Mouse (Mus musculus) thymus, adult 2 months (tissue): ENCODE measurements around the gene Wdr41. TPM values are rescaled to one million over a fixed set of nuclear protein-coding genes. Genes with fewer than 3 reads are reported as not detected.

Experiments
- DNase-seq: peaks from one replicate; pipeline ENCODE4 v3.0.0; 2021
- H3K27ac ChIP-seq: fragments of 200-500 bp; 2 replicates; pipeline ENCODE4 v1.5.1; 2012; ENCODE audit warnings: low read length, control low read depth; ENCODE audit not compliant: control insufficient read depth, insufficient read depth
- H3K27me3 ChIP-seq: fragments of 200-500 bp; 2 replicates; pipeline ENCODE4 v1.6.1; 2012; ENCODE audit warnings: mild to moderate bottlenecking, low read length, moderate library complexity, mixed read lengths; ENCODE audit not compliant: control insufficient read depth, insufficient read depth
- H3K36me3 ChIP-seq: fragments of 200-500 bp; 2 replicates; pipeline ENCODE4 v1.6.1; 2012; ENCODE audit warnings: mild to moderate bottlenecking, low read length, moderate library complexity; ENCODE audit not compliant: control insufficient read depth, insufficient read depth
- H3K4me1 ChIP-seq: fragments of 200-500 bp; replicated peaks from 2 replicates; pipeline ENCODE4 v1.6.1; 2012; ENCODE audit warnings: low read length; ENCODE audit not compliant: control insufficient read depth, insufficient read depth
- H3K4me3 ChIP-seq: fragments of 200-500 bp; 2 replicates; pipeline ENCODE4 v1.5.1; 2012; ENCODE audit warnings: mild to moderate bottlenecking, low read length, control low read depth, moderate library complexity; ENCODE audit not compliant: control insufficient read depth, insufficient read depth
- CTCF ChIP-seq: fragments of 200-500 bp; IDR thresholded peaks from 2 replicates; pipeline ENCODE4 v1.5.1; 2012; ENCODE audit warnings: mild to moderate bottlenecking, control low read depth, low read length, moderate library complexity, borderline replicate concordance; ENCODE audit not compliant: control insufficient read depth, poor library complexity, insufficient read depth; ENCODE audit errors: extremely low read depth
- POLR2A ChIP-seq: fragments of 200-500 bp; IDR thresholded peaks from 2 replicates; pipeline ENCODE4 v1.6.1; 2012; ENCODE audit warnings: mild to moderate bottlenecking, low read length, control low read depth, moderate library complexity; ENCODE audit not compliant: control insufficient read depth, poor library complexity, insufficient read depth; ENCODE audit errors: extremely low read depth
- WGBS: fragments of 180-500 bp; shearing (Covaris S2); methylation state at CpG from one replicate; pipeline ENCODE4 v1.1.7; 2018; 5-methylcytosine and 5-hydroxymethylcytosine counted together
- polyA plus RNA-seq: library from polyadenylated mRNA; depleted of rRNA; stranded (reverse); fragments of >200 nt; gene quantifications from 2 replicates; pipeline ENCODE4 v1.2.3, GENCODE M21; 2012

Gene Wdr41
- polyA plus RNA-seq, 1 experiment: 12.7 TPM

- 96% methylated on average over 6 of the region's 6 CpGs for WGBS
- Histone ChIP-seq H3K4me1 (peaks cover 5% of the 10 kb centered on the region; the same call in 1 of the 2 replicates), H3K36me3 (no peaks in the 10 kb centered on the region), H3K27me3 (no peaks in the 10 kb centered on the region), H3K4me3 (no peak overlapping the region), H3K27ac (no peak overlapping the region)
- TF ChIP-seq CTCF (no peak), POLR2A (no peak)
- no peak for DNase-seq
These were observed 41.1 kb downstream of the Wdr41 start for GRCm38 (mm10) chr13:95017278-95017677.

- Histone ChIP-seq H3K4me3 (no peak overlapping the region), H3K36me3 (no peaks in the 10 kb centered on the region), H3K27ac (no peak overlapping the region), H3K4me1 (peaks cover 5% of the 10 kb centered on the region; the same call in 1 of the 2 replicates), H3K27me3 (no peaks in the 10 kb centered on the region)
- TF ChIP-seq POLR2A (no peak), CTCF (peak; percentile 57; the same call in 1 of the 2 replicates)
- peak; percentile 74 for DNase-seq
- WGBS: 18% methylated on average over 9 of the region's 9 CpGs
These were observed 41.8 kb downstream of the Wdr41 start for GRCm38 (mm10) chr13:95017916-95018315.

GRCm38 (mm10) chr13:95019345-95019744 lies 43.2 kb downstream of the Wdr41 start:
- no peak for DNase-seq
- Histone ChIP-seq H3K27me3 (no peaks in the 10 kb centered on the region), H3K27ac (no peak overlapping the region), H3K4me1 (peaks cover 5% of the 10 kb centered on the region; the same call in 1 of the 2 replicates), H3K36me3 (no peaks in the 10 kb centered on the region), H3K4me3 (no peak overlapping the region)
- WGBS: 59% methylated on average over 6 of the region's 6 CpGs
- TF ChIP-seq POLR2A (no peak), CTCF (no peak)

GRCm38 (mm10) chr13:95020216-95020615 lies 44.1 kb downstream of the Wdr41 start:
- H3K27me3 ChIP-seq: no peaks in the 10 kb centered on the region
- H3K36me3 ChIP-seq: no peaks in the 10 kb centered on the region
- peaks cover 5% of the 10 kb centered on the region; the same call in 1 of the 2 replicates for H3K4me1 ChIP-seq
- no peak for DNase-seq
- no peak overlapping the region for H3K27ac ChIP-seq
- 97% methylated on average over 6 of the region's 6 CpGs for WGBS
- H3K4me3 ChIP-seq: no peak overlapping the region
- TF ChIP-seq POLR2A (no peak), CTCF (no peak)

- Histone ChIP-seq H3K27ac (no peak overlapping the region), H3K4me3 (no peak overlapping the region), H3K4me1 (no peaks in the 10 kb centered on the region), H3K27me3 (no peaks in the 10 kb centered on the region), H3K36me3 (no peaks in the 10 kb centered on the region)
- TF ChIP-seq POLR2A: no peak
- no peak for TF ChIP-seq CTCF
- DNase-seq: no peak
- 97% methylated on average over 6 of the region's 6 CpGs for WGBS
These were observed 54.7 kb downstream of the Wdr41 start for GRCm38 (mm10) chr13:95030828-95031227.

GRCm38 (mm10) chr13:95032127-95032831 lies 56.1 kb downstream of the Wdr41 start:
- WGBS: 92% methylated on average over 17 of the region's 17 CpGs
- DNase-seq: no peak
- TF ChIP-seq CTCF: no peak
- TF ChIP-seq POLR2A: no peak

GRCm38 (mm10) chr13:95032973-95033372 lies 56.8 kb downstream of the Wdr41 start:
- no peak overlapping the region for H3K4me3 ChIP-seq
- no peaks in the 10 kb centered on the region for H3K27me3 ChIP-seq
- H3K4me1 ChIP-seq: no peaks in the 10 kb centered on the region
- H3K27ac ChIP-seq: no peak overlapping the region
- 82% methylated on average over 6 of the region's 6 CpGs for WGBS
- DNase-seq: no peak
- TF ChIP-seq POLR2A (no peak), CTCF (no peak)
- H3K36me3 ChIP-seq: no peaks in the 10 kb centered on the region

More at GRCm38 (mm10) chr13:95032127-95032831, 56.1 kb downstream of the Wdr41 start:
- Histone ChIP-seq H3K4me3 (no peak overlapping the region), H3K4me1 (no peaks in the 10 kb centered on the region), H3K27ac (no peak overlapping the region), H3K36me3 (no peaks in the 10 kb centered on the region), H3K27me3 (no peaks in the 10 kb centered on the region)
